Mouse (Mus musculus) c-Kit-positive CD71-negative TER-119-negative erythroid progenitor cells, embryonic 14.5 days (primary cell): ENCODE results near the gene Cxcl10.
A peak's percentile ranks its signal among the peaks of the same experiment; 100 is the strongest.

Experiments used
- DNase-seq: peaks from one replicate; pipeline ENCODE4 v3.0.0-alpha.2; 2013; ENCODE audit warnings: low read depth

The Cxcl10 gene

GRCm38 (mm10) chr5:92321631-92322400 is 26.9 kb downstream of the Cxcl10 start:
- DNase-seq = no peak

DNA sequence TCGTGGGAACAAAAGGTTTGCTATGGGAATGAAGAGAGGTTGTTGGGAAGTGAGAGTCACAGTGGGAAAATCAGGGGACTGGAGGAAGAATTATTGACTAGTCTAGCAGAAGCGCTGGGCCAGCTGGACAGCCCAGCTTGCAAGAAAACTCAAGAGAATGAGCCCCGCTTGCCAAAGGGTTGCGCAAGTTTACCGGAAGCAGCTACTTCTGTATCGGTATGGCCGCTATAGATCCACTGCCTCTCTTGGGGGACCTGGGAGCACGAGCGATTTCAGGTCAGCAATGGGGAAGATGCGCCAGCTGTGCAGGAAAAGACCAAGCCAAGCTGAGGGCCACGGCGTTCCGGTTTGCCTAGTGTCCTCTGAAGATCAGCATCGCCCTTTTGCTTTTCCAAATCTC is 30.1 kb downstream of the Cxcl10 start:
- DNase-seq = no peak

GRCm38 (mm10) chr5:92318119-92318518 is 30.6 kb downstream of the Cxcl10 start:
- no peak for DNase-seq

GRCm38 (mm10) chr5:92313776-92314175 is 34.9 kb downstream of the Cxcl10 start:
- no peak for DNase-seq

DNA sequence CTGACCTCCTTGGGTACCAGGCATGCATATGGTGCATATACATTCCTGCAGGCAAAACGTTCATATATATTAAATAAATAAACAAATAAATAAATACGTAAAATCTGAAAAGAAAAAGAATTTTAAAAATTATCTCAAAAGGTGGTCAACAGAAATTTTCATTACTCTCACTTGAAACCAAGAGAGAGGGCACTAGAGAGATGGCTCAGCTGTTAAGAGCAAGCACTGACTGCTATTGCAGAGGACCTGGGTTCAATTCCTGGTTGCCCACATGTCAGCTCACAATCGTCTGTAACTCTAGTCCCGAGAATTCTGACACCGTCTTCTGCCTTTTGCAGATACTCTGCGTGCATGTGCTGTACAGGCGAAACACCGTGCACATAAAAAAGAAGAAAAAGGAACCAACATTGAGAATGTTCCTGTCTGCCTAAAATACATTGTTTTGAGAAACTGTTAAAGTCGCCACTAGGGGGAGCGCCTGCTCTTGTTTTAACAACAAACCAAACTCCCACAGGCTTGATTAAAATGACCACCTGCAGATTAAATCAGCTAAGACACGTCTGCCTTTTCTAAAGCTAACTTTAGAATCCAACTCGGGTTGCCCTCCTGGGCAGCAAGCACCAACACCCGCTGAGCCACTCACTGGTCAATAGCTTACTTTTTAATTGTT is 36.5 kb downstream of the Cxcl10 start:
- DNase-seq = peak; percentile 83

- peak; percentile 87 for DNase-seq
Measured at GRCm38 (mm10) chr5:92309681-92310511, 38.8 kb downstream of the Cxcl10 start, which contains the start of gene Sdad1. Gene Sdad1 (minus strand): TSS chr5:92310479.

DNA sequence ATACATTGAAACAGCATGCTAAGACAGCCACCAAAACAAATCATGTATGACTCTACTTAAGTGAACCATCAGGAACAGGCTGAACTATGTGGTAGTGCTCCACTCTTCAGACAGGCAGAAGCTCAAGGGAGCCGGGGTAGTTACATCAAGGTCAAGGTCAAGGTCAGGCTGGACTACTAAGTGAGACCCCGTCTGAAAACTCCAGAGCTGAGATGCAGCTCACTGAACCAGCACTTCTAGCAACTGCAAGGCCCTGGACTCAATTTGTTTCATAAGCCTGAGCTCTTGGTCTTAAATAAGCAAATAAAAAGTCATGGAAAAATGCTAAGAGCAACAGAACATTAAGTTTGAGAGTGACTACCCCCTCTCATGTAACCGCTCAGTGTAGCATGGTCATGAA is 44.4 kb downstream of the Cxcl10 start:
- DNase-seq = no peak

DNA sequence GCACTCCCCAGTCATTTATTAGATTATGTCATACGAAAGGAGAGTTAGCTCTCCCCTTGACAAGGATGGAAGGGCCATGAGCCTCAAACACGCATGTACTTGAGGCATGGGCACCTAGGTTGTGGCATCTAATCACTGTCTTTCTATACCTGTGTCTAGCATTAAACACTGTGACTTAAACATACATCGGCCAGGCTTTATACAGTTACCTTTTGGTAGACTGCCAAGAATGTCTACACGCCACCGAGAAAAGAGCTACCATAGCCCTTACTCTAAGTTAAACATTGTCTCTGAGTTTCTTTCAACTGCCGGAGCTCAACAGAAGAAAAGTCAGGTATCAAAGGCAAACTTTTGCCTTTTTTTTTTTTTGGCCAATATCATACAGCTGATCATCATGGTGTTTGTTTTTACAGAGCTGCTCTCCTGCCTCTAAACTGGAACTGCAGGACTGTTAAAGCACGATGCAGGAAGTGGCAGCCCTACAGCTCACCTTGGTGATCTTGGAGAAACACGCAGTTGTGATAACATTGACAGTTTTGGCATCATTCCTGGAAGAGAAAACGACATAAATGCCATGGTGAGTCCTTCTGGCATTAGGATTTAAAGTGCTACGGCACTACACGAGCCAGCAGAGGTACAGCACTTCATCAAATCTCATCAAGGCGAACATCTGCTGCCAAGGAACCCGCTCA is 46.4 kb downstream of the Cxcl10 start:
- no peak for DNase-seq
